9 mouse cellular contexts compared by ENCODE assay signal in genomic region chr11:20011210-20011978, GRCm38 (mm10).
DNase-seq lines count a peak whose midpoint lies in the region; ATAC-seq and TF ChIP-seq lines count a peak whose summit lies in the region.
"Had no signal": no experiment of that assay in that cellular context is flagged by ENCODE, and none has a peak within 500 bp of the region (broad histone marks: within the 10 kb centered on the region; RNA-seq: fewer than 3 reads in every experiment).

No protein-coding gene starts in this region.

- H3K9me3 ChIP-seq in heart, embryonic 16.5 days (replicated peaks; ENCODE audit: control insufficient read depth, low read length), result no peaks in the 10 kb centered on the region
- H3K9me3 ChIP-seq in heart, embryonic 12.5 days (replicated peaks), result no peaks in the 10 kb centered on the region
- H3K9me3 ChIP-seq in forebrain, embryonic 16.5 days (ENCODE audit: control insufficient read depth, low read length), result no peaks in the 10 kb centered on the region
- no peaks in the 10 kb centered on the region for H3K9me3 ChIP-seq in hindbrain, postnatal 0 days (ENCODE audit: low read length)

- H3K9ac ChIP-seq in heart, embryonic 16.5 days (ENCODE audit: low read length), result peak overlapping the region; percentile 16; the same call in 1 of the 2 replicates
- H3K9ac ChIP-seq in heart, embryonic 12.5 days, result no peak overlapping the region
- no peak overlapping the region for H3K9ac ChIP-seq in forebrain, embryonic 16.5 days (replicated peaks; ENCODE audit: low read depth, low read length)
- no peak overlapping the region for H3K9ac ChIP-seq in hindbrain, postnatal 0 days (replicated peaks; ENCODE audit: low read length)

- H3K27ac ChIP-seq in heart, embryonic 16.5 days (ENCODE audit: low read length), result peak overlapping the region; percentile 55
- H3K27ac ChIP-seq in heart, embryonic 12.5 days (ENCODE audit: poor library complexity, severe bottlenecking), result no peak overlapping the region
- H3K27ac ChIP-seq in forebrain, embryonic 16.5 days (ENCODE audit: low read length), result peak overlapping the region; percentile 25
- H3K27ac ChIP-seq in hindbrain, postnatal 0 days, result peak overlapping the region; percentile 7

- no peak overlapping the region for H3K4me3 ChIP-seq in heart, embryonic 16.5 days (ENCODE audit: low read length)
- H3K4me3 ChIP-seq in heart, embryonic 12.5 days, result no peak overlapping the region
- no peak overlapping the region for H3K4me3 ChIP-seq in forebrain, embryonic 16.5 days (replicated peaks; ENCODE audit: low read length)
- no peak overlapping the region for H3K4me3 ChIP-seq in hindbrain, postnatal 0 days (ENCODE audit: low read length)

- peaks cover 31% of the 10 kb centered on the region for H3K36me3 ChIP-seq in heart, embryonic 16.5 days (ENCODE audit: control insufficient read depth, insufficient read depth)
- peaks cover 59% of the 10 kb centered on the region for H3K36me3 ChIP-seq in heart, embryonic 12.5 days
- peaks cover 5% of the 10 kb centered on the region for H3K36me3 ChIP-seq in forebrain, embryonic 16.5 days (ENCODE audit: control insufficient read depth, insufficient read depth)
- peaks cover 21% of the 10 kb centered on the region for H3K36me3 ChIP-seq in hindbrain, postnatal 0 days (ENCODE audit: insufficient read depth, low read length)

- peaks cover 14% of the 10 kb centered on the region for H3K4me1 ChIP-seq in heart, embryonic 16.5 days (ENCODE audit: control insufficient read depth, insufficient read depth, low read length)
- 0 out of 2 replicates have a peak, but pooled peaks cover 9% of the 10 kb centered on the region for H3K4me1 ChIP-seq in heart, embryonic 12.5 days (replicated peaks)
- peaks cover 6% of the 10 kb centered on the region; the same call in 1 of the 2 replicates for H3K4me1 ChIP-seq in forebrain, embryonic 16.5 days (replicated peaks; ENCODE audit: control insufficient read depth, insufficient read depth, low read length)
- H3K4me1 ChIP-seq in hindbrain, postnatal 0 days (ENCODE audit: insufficient read depth, low read length), result no peaks in the 10 kb centered on the region; the same call in 1 of the 2 replicates

- ATAC-seq in heart, embryonic 16.5 days (replicated peaks; ENCODE audit: extremely low read depth, insufficient read depth, low FRiP score), result peak; percentile 33; the same call in 1 of the 2 replicates
- ATAC-seq in heart, embryonic 12.5 days (ENCODE audit: insufficient number of reproducible peaks, low FRiP score), result no peak
- ATAC-seq in forebrain, embryonic 16.5 days, result no peak; the same call in 1 of the 2 replicates
- peak; percentile 61 for ATAC-seq in hindbrain, postnatal 0 days

- no peaks in the 10 kb centered on the region for H3K27me3 ChIP-seq in heart, embryonic 16.5 days (ENCODE audit: control insufficient read depth, insufficient read depth, low read length)
- no peaks in the 10 kb centered on the region for H3K27me3 ChIP-seq in heart, embryonic 12.5 days (replicated peaks)
- no peaks in the 10 kb centered on the region for H3K27me3 ChIP-seq in forebrain, embryonic 16.5 days (replicated peaks; ENCODE audit: control insufficient read depth, insufficient read depth, low read length)
- H3K27me3 ChIP-seq in hindbrain, postnatal 0 days (ENCODE audit: insufficient read depth, low read length), result no peaks in the 10 kb centered on the region

- DNase-seq in hindbrain, postnatal 0 days (ENCODE audit: low spot score), result peak; percentile 68
- DNase-seq in mesoderm, embryonic 11.5 days (ENCODE audit: low read depth, low spot score), result peak; percentile 88
- no peak for DNase-seq in right cerebral cortex, postnatal 4 days
- no peak for DNase-seq in right cerebral cortex, postnatal 25 days
- DNase-seq: gastrocnemius, postnatal 25 days; spleen, adult 18-20 months had no signal

- H3K4me2 ChIP-seq in heart, embryonic 16.5 days (ENCODE audit: low read depth, low read length), result peak overlapping the region; percentile 28; the same call in 1 of the 2 replicates
- H3K4me2 ChIP-seq in heart, embryonic 12.5 days, result no peak overlapping the region
- H3K4me2 ChIP-seq in forebrain, embryonic 16.5 days (ENCODE audit: low read length), result no peak overlapping the region
- no peak overlapping the region for H3K4me2 ChIP-seq in hindbrain, postnatal 0 days (ENCODE audit: low read depth, low read length)

- WGBS in heart, embryonic 16.5 days, result 36% methylated on average over 16 of the region's 16 CpGs
- 70% methylated on average over 16 of the region's 16 CpGs for WGBS in heart, embryonic 12.5 days
- 58% methylated on average over 16 of the region's 16 CpGs for WGBS in forebrain, embryonic 16.5 days
- 42% methylated on average over 16 of the region's 16 CpGs for WGBS in hindbrain, postnatal 0 days

- no peak for TF ChIP-seq CTCF in hindbrain, postnatal 0 days (IDR thresholded peaks at IDR 0.05; ENCODE audit: low read depth)

Comparison
In these comparisons a context has a peak if more than half of its experiments do, and no peak if none do; other contexts are left out.
1. ATAC-seq: peak in heart, embryonic 16.5 days (single experiment) and hindbrain, postnatal 0 days (single experiment); none in heart, embryonic 12.5 days (single experiment) and forebrain, embryonic 16.5 days (single experiment).
2. DNase-seq: peak in hindbrain, postnatal 0 days (single experiment) and mesoderm, embryonic 11.5 days (single experiment); none in right cerebral cortex, postnatal 4 days (single experiment) and right cerebral cortex, postnatal 25 days (single experiment).